Mouse (Mus musculus): ENCODE results near the gene Med13l. TPM values are rescaled to one million over a fixed set of nuclear protein-coding genes. Genes with fewer than 3 reads are reported as not detected.

Med13l gene
- polyA plus RNA-seq, 1 experiment from 2014 or later: 10.2 TPM

DNA sequence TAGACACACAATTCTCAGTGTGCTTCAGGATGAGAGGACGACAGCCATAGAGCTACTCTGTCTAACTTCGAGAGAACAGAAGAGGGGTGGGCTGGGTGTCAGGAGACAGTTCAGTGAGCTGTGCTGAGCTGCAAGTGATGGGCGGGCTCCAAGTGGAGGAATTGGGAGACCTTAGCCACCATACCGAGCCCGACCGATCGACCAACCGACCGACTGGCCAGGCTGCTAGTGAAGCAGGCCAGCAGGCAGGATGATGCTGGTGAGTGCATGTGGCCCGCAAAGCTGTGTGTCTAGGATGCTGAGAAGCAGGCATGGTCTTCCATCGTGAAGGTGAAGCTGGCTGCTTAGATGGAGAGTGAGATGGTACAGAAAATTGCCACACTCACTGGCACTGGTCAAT is 94.1 kb downstream of the Med13l start:
- WGBS: 74% methylated on average over 11 of the region's 11 CpGs
- no peak for ATAC-seq (replicated peaks; ENCODE audit: low FRiP score)

DNA sequence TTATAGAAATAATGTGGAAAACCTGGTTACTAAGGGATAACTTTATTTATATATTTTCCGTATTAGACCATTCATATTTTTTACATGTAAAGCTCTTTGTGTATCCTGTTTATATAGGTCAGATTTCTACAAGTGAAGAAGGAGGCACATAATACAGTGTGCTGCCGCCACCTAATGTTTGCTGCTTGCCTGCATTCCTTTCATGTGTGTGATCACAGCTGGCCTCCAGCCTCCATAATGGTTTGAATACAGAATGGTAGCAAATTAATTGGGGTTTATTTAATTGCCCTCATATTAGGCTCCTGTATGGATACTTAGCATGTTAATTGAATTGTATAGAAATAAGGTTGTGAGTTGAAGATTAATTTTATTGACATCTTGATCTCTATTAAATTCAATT is 94.5 kb downstream of the Med13l start:
- Histone ChIP-seq H3K4me2 (no peak overlapping the region), H3K9ac (no peak overlapping the region), H3K27me3 (no peaks in the 10 kb centered on the region), H3K4me3 (replicated peaks) (no peak overlapping the region), H3K4me1 (peaks cover 37% of the 10 kb centered on the region), H3K9me3 (replicated peaks) (no peaks in the 10 kb centered on the region), H3K27ac (no peak overlapping the region), H3K36me3 (no peaks in the 10 kb centered on the region)
- ATAC-seq (replicated peaks; ENCODE audit: low FRiP score): no peak
- 50% methylated on average over 2 of the region's 2 CpGs for WGBS

More for the DNA sequence above, 94.1 kb downstream of the Med13l start:
- Histone ChIP-seq H3K9me3 (replicated peaks) (no peaks in the 10 kb centered on the region), H3K27ac (no peak overlapping the region), H3K36me3 (no peaks in the 10 kb centered on the region), H3K4me1 (peaks cover 41% of the 10 kb centered on the region), H3K27me3 (no peaks in the 10 kb centered on the region), H3K4me2 (no peak overlapping the region), H3K9ac (no peak overlapping the region), H3K4me3 (replicated peaks) (no peak overlapping the region)

DNA sequence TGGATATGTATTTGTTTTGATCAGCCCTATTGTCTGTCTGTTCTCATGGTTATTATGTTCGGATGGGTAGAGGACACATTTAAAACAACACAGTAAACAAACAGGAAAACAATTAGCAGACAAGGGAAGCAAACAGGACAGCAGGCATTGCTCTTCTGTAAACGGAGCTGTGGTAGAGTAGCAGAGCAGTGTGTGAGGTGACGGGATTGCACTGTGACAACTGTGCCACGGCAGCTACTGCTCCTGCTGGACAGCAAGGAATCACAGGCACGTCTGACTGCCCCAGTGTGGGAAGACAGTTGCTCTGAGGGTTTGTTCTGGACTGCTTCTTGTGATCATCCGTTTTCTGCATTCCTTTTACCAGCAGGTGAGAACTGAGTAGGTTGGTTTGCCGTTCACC is 94.9 kb downstream of the Med13l start:
- Histone ChIP-seq H3K9ac (no peak overlapping the region), H3K27ac (peak overlapping the region; percentile 46; the same call in 1 of the 2 replicates), H3K27me3 (no peaks in the 10 kb centered on the region), H3K4me3 (replicated peaks) (no peak overlapping the region), H3K9me3 (replicated peaks) (no peaks in the 10 kb centered on the region), H3K36me3 (no peaks in the 10 kb centered on the region), H3K4me1 (peaks cover 34% of the 10 kb centered on the region), H3K4me2 (no peak overlapping the region)
- ATAC-seq (replicated peaks; ENCODE audit: low FRiP score): no peak
- WGBS: 59% methylated on average over 7 of the region's 7 CpGs

DNA sequence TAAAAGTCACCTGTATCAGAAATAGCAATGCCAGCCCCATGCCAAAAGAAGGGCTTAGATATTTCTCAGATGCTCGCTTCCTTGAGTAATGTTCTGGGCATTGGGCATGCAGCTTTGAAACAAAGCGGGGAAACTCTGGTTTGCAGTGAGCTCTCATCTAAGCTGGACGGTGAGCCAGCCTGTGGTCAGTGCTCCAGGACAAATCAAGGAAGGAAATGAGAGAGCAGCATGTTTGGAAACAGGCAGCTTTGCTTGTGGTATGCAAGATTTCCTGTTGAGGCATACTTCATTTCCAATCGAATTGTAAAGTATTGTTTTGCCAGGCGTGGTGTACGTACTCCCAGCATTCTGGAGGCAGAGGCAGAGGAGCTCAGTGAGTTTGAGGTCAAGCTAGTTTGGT is 95.5 kb downstream of the Med13l start:
- WGBS: 64% methylated on average over 6 of the region's 6 CpGs
- H3K4me1 ChIP-seq: peaks cover 29% of the 10 kb centered on the region
- no peak overlapping the region for H3K4me2 ChIP-seq
- no peak overlapping the region for H3K9ac ChIP-seq
- H3K27ac ChIP-seq: peak overlapping the region; percentile 62
- no peaks in the 10 kb centered on the region for H3K36me3 ChIP-seq
- ATAC-seq (replicated peaks; ENCODE audit: low FRiP score): no peak
- no peak overlapping the region for H3K4me3 ChIP-seq (replicated peaks)
- no peaks in the 10 kb centered on the region for H3K9me3 ChIP-seq (replicated peaks)
- H3K27me3 ChIP-seq: no peaks in the 10 kb centered on the region

DNA sequence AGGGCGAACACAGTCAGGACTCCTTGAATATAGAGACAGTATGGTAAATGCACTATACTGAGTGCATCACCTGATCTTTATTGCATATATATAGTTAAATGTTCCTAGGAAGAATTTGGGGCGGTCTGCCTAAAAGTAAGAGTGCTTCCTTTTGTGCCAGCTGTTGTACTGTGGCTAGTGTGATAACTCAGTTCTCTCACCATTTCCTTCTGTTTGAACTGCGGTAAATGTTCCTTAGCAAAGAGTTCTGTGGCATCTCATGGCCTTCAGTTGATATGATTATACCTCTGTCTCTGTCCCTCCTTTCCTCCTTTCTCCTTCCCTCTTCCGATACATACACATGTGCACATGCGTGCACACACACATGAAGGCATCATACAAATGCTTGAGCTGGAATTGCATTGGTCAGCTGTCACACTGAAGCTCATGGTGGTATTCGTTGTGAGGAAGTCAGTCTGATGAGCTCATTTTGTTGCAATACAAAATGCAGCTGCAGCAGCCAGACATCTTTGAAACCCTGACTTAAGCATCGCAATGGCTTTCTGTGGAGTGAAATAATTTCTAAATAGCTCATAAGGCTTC is 97.9 kb downstream of the Med13l start:
- Histone ChIP-seq H3K27ac (no peak overlapping the region), H3K9ac (no peak overlapping the region), H3K36me3 (no peaks in the 10 kb centered on the region), H3K9me3 (replicated peaks) (no peaks in the 10 kb centered on the region), H3K4me2 (no peak overlapping the region), H3K4me3 (replicated peaks) (no peak overlapping the region), H3K4me1 (peaks cover 25% of the 10 kb centered on the region), H3K27me3 (no peaks in the 10 kb centered on the region)
- 91% methylated on average over 7 of the region's 7 CpGs for WGBS
- no peak for ATAC-seq (replicated peaks; ENCODE audit: low FRiP score)

DNA sequence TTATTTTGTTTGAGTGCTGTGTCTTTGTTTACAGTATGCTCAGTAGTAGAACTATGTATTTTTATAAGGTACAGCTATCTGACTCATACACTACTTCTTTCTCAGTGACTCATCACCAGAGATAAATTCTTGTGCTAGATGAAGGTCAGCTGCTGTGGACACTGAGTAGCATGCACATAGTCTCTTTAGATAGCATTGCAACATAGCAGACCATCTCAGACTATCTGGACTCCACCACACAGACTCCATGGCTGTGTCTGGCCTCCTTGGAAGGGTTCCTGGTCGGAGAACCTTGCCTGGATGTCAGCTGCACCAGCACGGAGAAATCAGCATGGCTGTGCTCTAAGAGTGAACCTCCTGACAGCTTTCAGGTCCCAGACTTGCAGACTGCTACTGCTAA is 99.2 kb downstream of the Med13l start:
- Histone ChIP-seq H3K27me3 (no peaks in the 10 kb centered on the region), H3K36me3 (no peaks in the 10 kb centered on the region), H3K9ac (no peak overlapping the region), H3K4me3 (replicated peaks) (no peak overlapping the region), H3K4me1 (peaks cover 23% of the 10 kb centered on the region), H3K9me3 (replicated peaks) (no peaks in the 10 kb centered on the region), H3K27ac (no peak overlapping the region), H3K4me2 (no peak overlapping the region)
- ATAC-seq (replicated peaks; ENCODE audit: low FRiP score): no peak
- 77% methylated on average over 2 of the region's 2 CpGs for WGBS

DNA sequence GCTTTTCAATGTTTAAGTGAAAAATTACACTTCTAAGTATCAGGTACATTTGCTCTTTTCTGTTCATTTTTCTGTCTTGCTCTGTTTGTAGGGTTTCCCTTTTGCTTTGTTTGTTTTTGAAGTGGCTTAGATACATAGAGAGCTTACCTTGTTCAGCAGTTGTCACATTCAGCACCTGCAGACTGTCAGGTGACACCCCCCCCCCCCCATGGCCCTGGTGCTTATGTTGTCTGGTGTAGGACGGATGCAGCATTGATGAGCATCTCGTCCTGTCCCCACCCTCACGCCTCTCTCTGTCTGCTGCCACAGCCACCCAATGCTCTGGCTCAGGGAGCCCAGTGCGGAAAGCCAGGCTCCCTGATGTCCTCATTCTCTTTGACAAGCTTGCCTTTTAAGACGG is 101.3 kb downstream of the Med13l start:
- Histone ChIP-seq H3K36me3 (no peaks in the 10 kb centered on the region), H3K4me2 (no peak overlapping the region)
- no peak for ATAC-seq (replicated peaks; ENCODE audit: low FRiP score)

DNA sequence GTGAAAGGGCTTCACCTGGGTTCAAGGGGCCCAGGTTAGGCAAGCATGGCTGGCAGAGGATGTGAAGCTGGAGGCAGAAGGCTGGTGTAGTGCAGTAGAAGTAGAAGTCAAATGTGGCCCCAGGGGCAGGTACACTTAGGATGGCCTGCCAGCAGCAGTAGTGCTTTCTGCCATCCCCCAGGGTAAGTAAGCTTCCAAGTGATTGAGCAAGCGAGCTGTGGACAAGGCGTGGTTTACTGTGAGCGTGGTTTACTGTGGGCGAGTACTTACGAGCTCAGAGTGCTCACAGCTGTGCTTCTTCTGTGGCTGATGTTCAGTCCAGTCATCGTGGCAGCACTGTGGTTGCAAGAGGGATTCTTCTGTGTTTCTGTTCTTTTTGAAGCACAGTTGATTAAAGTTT is 103.5 kb downstream of the Med13l start:
- no peak overlapping the region for H3K9ac ChIP-seq
- H3K4me2 ChIP-seq: no peak overlapping the region
- H3K27ac ChIP-seq: no peak overlapping the region
- no peaks in the 10 kb centered on the region for H3K9me3 ChIP-seq (replicated peaks)
- H3K4me3 ChIP-seq (replicated peaks): no peak overlapping the region
- peaks cover 37% of the 10 kb centered on the region for H3K4me1 ChIP-seq
- 54% methylated on average over 6 of the region's 6 CpGs for WGBS
- ATAC-seq (replicated peaks; ENCODE audit: low FRiP score): no peak
- H3K36me3 ChIP-seq: no peaks in the 10 kb centered on the region
- no peaks in the 10 kb centered on the region for H3K27me3 ChIP-seq

More for the DNA sequence above, 101.3 kb downstream of the Med13l start:
- no peaks in the 10 kb centered on the region for H3K27me3 ChIP-seq
- H3K4me1 ChIP-seq: peaks cover 22% of the 10 kb centered on the region
- no peak overlapping the region for H3K9ac ChIP-seq
- no peaks in the 10 kb centered on the region for H3K9me3 ChIP-seq (replicated peaks)
- no peak overlapping the region for H3K4me3 ChIP-seq (replicated peaks)
- H3K27ac ChIP-seq: no peak overlapping the region
- 81% methylated on average over 5 of the region's 5 CpGs for WGBS

DNA sequence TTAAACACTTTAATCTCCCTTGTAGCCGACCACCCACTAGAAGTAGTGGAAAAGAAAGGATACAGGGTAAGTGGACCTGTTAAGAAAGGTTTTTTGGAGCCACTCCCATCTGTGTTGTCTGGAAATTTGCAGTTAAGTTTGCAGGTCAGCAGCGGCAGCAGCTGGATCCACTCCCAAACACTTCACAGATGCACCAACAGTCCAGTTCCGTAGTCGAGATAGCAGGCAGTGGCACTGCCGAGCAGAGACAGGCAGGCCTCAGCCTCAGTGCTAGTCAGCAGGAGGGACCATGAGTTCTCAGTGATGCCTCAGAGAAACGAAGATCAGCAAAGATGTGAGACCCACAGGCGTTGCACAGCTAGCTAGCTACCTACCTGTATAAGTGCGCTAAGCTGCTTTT is 104.5 kb downstream of the Med13l start:
- no peaks in the 10 kb centered on the region for H3K36me3 ChIP-seq
- peaks cover 43% of the 10 kb centered on the region for H3K4me1 ChIP-seq
- H3K27ac ChIP-seq: no peak overlapping the region
- no peak for ATAC-seq (replicated peaks; ENCODE audit: low FRiP score)
- 88% methylated on average over 8 of the region's 8 CpGs for WGBS
- no peak overlapping the region for H3K4me2 ChIP-seq
- no peak overlapping the region for H3K9ac ChIP-seq
- H3K9me3 ChIP-seq (replicated peaks): no peaks in the 10 kb centered on the region
- H3K27me3 ChIP-seq: no peaks in the 10 kb centered on the region
- no peak overlapping the region for H3K4me3 ChIP-seq (replicated peaks)

DNA sequence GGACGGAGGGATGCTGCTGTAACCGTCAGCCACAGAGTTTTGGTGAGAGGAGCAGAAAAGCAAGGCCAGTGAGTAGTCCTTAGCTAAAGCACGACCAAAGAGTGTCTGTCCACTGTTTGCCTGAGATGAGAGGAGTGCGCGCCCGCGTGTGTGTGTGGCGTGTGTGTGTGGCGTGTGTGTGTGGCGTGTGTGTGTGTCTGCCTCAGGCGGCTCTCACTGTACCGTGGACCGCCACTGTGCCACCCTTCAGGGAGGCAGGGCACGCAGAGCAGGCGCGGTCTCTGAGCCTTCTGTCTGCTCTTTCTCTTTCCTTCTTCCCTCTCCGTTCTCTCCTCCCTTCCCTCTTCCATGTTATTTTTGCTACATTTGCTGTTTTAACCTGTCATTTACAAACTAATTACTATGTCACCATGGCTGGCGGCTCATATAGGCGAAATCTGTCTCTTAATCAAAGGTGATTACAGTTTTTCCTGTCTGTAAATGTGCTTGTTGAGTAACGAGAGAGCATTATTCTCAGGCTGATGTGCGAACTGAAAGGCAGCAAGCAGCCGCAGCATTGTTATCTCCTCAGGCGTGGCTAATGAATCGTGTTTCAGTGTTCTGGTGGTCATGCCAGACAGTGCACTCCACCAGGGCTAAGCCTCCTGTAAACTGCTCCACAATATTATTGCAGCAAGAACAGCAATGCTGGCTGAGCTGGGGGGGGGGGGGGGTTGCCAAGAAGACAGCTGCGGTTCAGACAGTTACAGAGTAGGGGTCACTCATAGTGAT is 106.1 kb downstream of the Med13l start:
- Histone ChIP-seq H3K4me3 (replicated peaks) (no peak overlapping the region; the same call in 1 of the 2 replicates), H3K27me3 (no peaks in the 10 kb centered on the region), H3K4me1 (peaks cover 49% of the 10 kb centered on the region), H3K36me3 (no peaks in the 10 kb centered on the region), H3K9ac (no peak overlapping the region), H3K4me2 (peak overlapping the region; percentile 34; the same call in 1 of the 2 replicates), H3K27ac (0 out of 2 replicates have a peak overlapping the region, but pooled peaks have one; percentile 11), H3K9me3 (replicated peaks) (no peaks in the 10 kb centered on the region)
- WGBS: 53% methylated on average over 25 of the region's 25 CpGs
- ATAC-seq (replicated peaks; ENCODE audit: low FRiP score): 0 out of 2 replicates have a peak, but pooled peaks have one; percentile 41

DNA sequence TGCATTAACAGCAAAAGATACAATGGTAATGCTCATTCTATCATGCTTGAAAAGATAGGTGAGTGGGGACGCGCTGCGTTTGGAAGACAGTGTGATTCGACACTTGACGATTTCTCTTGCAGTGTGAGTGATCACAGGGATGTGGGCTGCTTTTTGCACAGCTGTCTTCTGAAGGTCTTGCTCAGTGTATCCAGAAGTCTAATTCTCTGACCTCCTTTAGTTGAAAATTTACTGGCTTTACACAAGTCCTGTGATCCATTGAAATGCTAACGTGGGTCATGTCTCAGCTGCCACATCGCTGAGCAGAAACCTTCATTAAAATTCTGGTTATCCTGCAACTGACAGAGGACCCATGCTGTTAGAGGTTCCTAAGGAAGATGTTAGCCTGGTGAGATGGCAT is 107.4 kb downstream of the Med13l start:
- no peaks in the 10 kb centered on the region for H3K27me3 ChIP-seq
- no peaks in the 10 kb centered on the region for H3K9me3 ChIP-seq (replicated peaks)
- H3K9ac ChIP-seq: no peak overlapping the region
- peak; percentile 37; the same call in 1 of the 2 replicates for ATAC-seq (replicated peaks; ENCODE audit: low FRiP score)
- H3K4me3 ChIP-seq (replicated peaks): no peak overlapping the region
- no peak overlapping the region; the same call in 1 of the 2 replicates for H3K27ac ChIP-seq
- WGBS: 36% methylated on average over 7 of the region's 7 CpGs
- H3K36me3 ChIP-seq: no peaks in the 10 kb centered on the region
- H3K4me1 ChIP-seq: peaks cover 61% of the 10 kb centered on the region
- no peak overlapping the region for H3K4me2 ChIP-seq

DNA sequence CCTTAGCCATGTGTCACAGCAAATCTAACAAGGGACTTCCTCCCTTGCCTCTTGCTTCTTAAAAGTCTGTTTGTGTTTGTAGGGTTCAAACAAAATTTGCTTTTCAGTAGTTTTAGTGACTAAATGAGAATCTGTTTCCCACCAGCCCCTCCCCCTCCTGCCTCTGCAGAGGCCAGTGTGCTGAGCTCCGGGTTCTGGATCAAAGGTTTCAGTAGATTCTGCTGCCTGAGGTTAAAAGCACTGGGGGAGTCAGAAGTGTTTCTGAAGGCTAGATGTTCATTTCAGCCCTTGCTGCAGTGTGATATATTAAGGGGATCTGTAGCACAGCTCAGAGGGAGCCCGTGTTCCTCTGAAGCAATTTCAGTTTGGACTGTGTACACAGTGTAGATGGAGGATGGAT is 108.5 kb downstream of the Med13l start:
- peak overlapping the region; percentile 66 for H3K27ac ChIP-seq
- no peaks in the 10 kb centered on the region for H3K9me3 ChIP-seq (replicated peaks)
- H3K36me3 ChIP-seq: no peaks in the 10 kb centered on the region
- no peak for ATAC-seq (replicated peaks; ENCODE audit: low FRiP score)
- peaks cover 68% of the 10 kb centered on the region for H3K4me1 ChIP-seq
- no peak overlapping the region for H3K4me2 ChIP-seq
- H3K9ac ChIP-seq: no peak overlapping the region
- WGBS: 9% methylated on average over 2 of the region's 2 CpGs
- H3K27me3 ChIP-seq: no peaks in the 10 kb centered on the region
- H3K4me3 ChIP-seq (replicated peaks): no peak overlapping the region

All from kidney, embryonic 15.5 days (tissue).